10 mouse cellular contexts compared by ENCODE assay signal in the genomic region with DNA sequence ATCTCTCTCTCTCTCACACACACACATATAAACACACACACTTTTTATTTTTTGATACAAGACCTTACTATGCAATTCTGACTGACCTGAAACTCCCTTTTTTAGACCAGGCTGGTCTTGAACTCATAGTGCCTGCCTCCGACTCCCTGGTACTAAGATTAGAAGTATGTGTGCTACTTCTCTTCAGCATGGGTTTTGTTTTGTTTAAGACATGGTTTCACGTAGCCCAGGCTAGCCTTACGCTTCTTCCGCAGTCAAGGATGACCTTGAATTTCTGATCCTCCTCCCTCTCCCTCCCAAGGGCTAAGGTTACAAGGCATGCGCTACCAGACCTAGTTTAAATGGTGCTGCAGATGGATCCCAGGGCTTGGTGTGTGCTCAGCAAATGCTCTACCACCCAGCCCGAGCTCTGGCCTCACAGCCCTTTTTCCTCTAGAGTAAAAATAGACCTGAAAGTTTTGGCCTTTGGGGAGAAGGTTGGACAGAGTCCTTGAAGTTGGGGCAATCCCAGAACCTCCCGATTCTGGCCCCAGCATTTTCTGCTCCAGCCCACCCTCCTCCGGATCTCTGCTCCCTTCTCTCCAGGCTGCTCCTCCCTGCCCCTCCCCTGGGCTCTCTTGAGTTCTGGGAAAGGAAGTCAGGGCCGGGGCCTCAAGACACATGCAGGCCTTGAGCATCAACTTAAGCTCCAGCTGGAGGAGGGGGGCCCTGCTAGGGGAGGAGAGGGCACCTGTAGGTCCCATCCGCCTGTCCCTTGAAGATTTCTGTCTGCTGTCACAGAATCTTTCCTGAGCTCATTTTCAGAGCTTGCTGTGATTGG. TPM values are rescaled to one million over a fixed set of nuclear protein-coding genes. Genes with fewer than 3 reads are reported as not detected.
DNase-seq lines count a peak whose midpoint lies in the region; ATAC-seq and TF ChIP-seq lines count a peak whose summit lies in the region.
"Had no signal": no experiment of that assay in that cellular context is flagged by ENCODE, and none has a peak within 500 bp of the region (broad histone marks: within the 10 kb centered on the region; RNA-seq: fewer than 3 reads in every experiment).

No protein-coding gene starts in this region.

- 0 out of 2 replicates have a peak overlapping the region, but pooled peaks have one; percentile 17 for H3K9ac ChIP-seq in heart, adult 2 months (ENCODE audit: low read depth, low read length)
- no peak overlapping the region for H3K9ac ChIP-seq in limb, embryonic 15.5 days
- no peak overlapping the region for H3K9ac ChIP-seq in midbrain, embryonic 15.5 days
- H3K9ac ChIP-seq: forebrain, postnatal 0 days; limb, embryonic 12.5 days had no signal

- H3K4me2 ChIP-seq in limb, embryonic 15.5 days: no peak overlapping the region
- H3K4me2 ChIP-seq in midbrain, embryonic 15.5 days: no peak overlapping the region
- H3K4me2 ChIP-seq: limb, embryonic 12.5 days had no signal

- H3K36me3 ChIP-seq in megakaryocyte, embryonic 14.5 days (replicated peaks; ENCODE audit: low read length): peaks cover 56% of the 10 kb centered on the region
- no peaks in the 10 kb centered on the region for H3K36me3 ChIP-seq in heart, adult 2 months (ENCODE audit: control insufficient read depth, insufficient read depth, low read length)
- H3K36me3 ChIP-seq in limb, embryonic 15.5 days: no peaks in the 10 kb centered on the region
- H3K36me3 ChIP-seq in midbrain, embryonic 15.5 days (replicated peaks): no peaks in the 10 kb centered on the region
- H3K36me3 ChIP-seq: limb, embryonic 12.5 days had no signal

- no peak for TF ChIP-seq POLR2A in heart, adult 2 months (IDR thresholded peaks at IDR 0.05; ENCODE audit: insufficient read depth, low read depth, low read length)

- DNase-seq in heart, adult 2 months: peak; percentile 52 to 59
- peak; percentile 77 to 83 for DNase-seq in thymus, postnatal 10 days (ENCODE audit: low spot score in 2 of 2)
- no peak for DNase-seq in adrenal gland, postnatal 10 days
- DNase-seq: forebrain, postnatal 0 days had no signal

- H3K9me3 ChIP-seq in megakaryocyte, embryonic 14.5 days: no peaks in the 10 kb centered on the region
- no peaks in the 10 kb centered on the region for H3K9me3 ChIP-seq in limb, embryonic 15.5 days
- no peaks in the 10 kb centered on the region for H3K9me3 ChIP-seq in midbrain, embryonic 15.5 days
- H3K9me3 ChIP-seq: limb, embryonic 12.5 days had no signal

- TF ChIP-seq EP300 in heart, adult 2 months (IDR thresholded peaks at IDR 0.05; ENCODE audit: insufficient read depth, low read depth, low read length): 0 out of 2 replicates have a peak, but pooled peaks have one; percentile 6

- no peaks in the 10 kb centered on the region for H3K27me3 ChIP-seq in megakaryocyte, embryonic 14.5 days (replicated peaks)
- no peaks in the 10 kb centered on the region for H3K27me3 ChIP-seq in heart, adult 2 months (ENCODE audit: control insufficient read depth, insufficient read depth, low read length)
- no peaks in the 10 kb centered on the region for H3K27me3 ChIP-seq in limb, embryonic 15.5 days
- H3K27me3 ChIP-seq in midbrain, embryonic 15.5 days (replicated peaks): no peaks in the 10 kb centered on the region
- H3K27me3 ChIP-seq: limb, embryonic 12.5 days had no signal

- no peaks in the 10 kb centered on the region for H3K79me2 ChIP-seq in heart, adult 2 months (replicated peaks; ENCODE audit: control insufficient read depth, insufficient read depth, low read length)

- H3K4me3 ChIP-seq in megakaryocyte, embryonic 14.5 days (replicated peaks): peak overlapping the region; percentile 69
- no peak overlapping the region for H3K4me3 ChIP-seq in heart, adult 2 months
- H3K4me3 ChIP-seq in limb, embryonic 15.5 days: no peak overlapping the region
- no peak overlapping the region for H3K4me3 ChIP-seq in midbrain, embryonic 15.5 days
- H3K4me3 ChIP-seq: limb, embryonic 12.5 days had no signal

- peak overlapping the region; percentile 29 for H3K27ac ChIP-seq in heart, adult 2 months
- peak overlapping the region; percentile 78 for H3K27ac ChIP-seq in limb, embryonic 15.5 days
- no peak overlapping the region for H3K27ac ChIP-seq in midbrain, embryonic 15.5 days

- H3K4me1 ChIP-seq in megakaryocyte, embryonic 14.5 days: peaks cover 78% of the 10 kb centered on the region
- H3K4me1 ChIP-seq in heart, adult 2 months (ENCODE audit: control insufficient read depth, insufficient read depth, low read length): peaks cover 15% of the 10 kb centered on the region
- peaks cover 41% of the 10 kb centered on the region for H3K4me1 ChIP-seq in limb, embryonic 15.5 days
- no peaks in the 10 kb centered on the region; the same call in 1 of the 2 replicates for H3K4me1 ChIP-seq in midbrain, embryonic 15.5 days

- ATAC-seq in megakaryocyte, adult 5-6 weeks (ENCODE audit: poor library complexity, severe bottlenecking): no peak
- ATAC-seq in limb, embryonic 15.5 days (ENCODE audit: insufficient number of reproducible peaks, low FRiP score, low TSS enrichment, low read depth): no peak
- ATAC-seq in erythroid progenitor cell, adult 5-6 weeks (replicated peaks; ENCODE audit: low FRiP score, poor library complexity, severe bottlenecking): no peak
- no peak for ATAC-seq in midbrain, embryonic 15.5 days (replicated peaks)
- ATAC-seq: forebrain, postnatal 0 days had no signal

- TF ChIP-seq CTCF in heart, adult 2 months (IDR thresholded peaks at IDR 0.05): no peak

- intact Hi-C loops in heart, adult 2 months (cut with DNase I): loop anchor here (10.0 kb wide), 1 partner anchor 162 kb away; no protein-coding TSS in a partner anchor

- WGBS in heart, adult 2 months: 48% methylated on average over 10 of the region's 10 CpGs
- WGBS in limb, embryonic 15.5 days: 52% methylated on average over 10 of the region's 10 CpGs
- 74% methylated on average over 10 of the region's 10 CpGs for WGBS in midbrain, embryonic 15.5 days

RNA-seq across cellular contexts. Expression of gene Ccnd3, which starts 8.3 kb away (rescaled TPM):
- polyA plus RNA-seq in megakaryocyte, embryonic 14.5 days (2012; ENCODE audit: insufficient read depth, low replicate concordance): 872 and 1,542 TPM in 2 replicates
- total RNA-seq in megakaryocyte, adult 5-6 weeks (2015): 315 and 324 TPM in 2 replicates
- total RNA-seq in megakaryocyte, adult 5-6 weeks (2017): 155 and 184 TPM in 2 replicates
- 10 to 100 TPM; 75.9 to 83.7 TPM for total RNA-seq in heart, adult 2 months (2021)
- 75.1 and 77.5 TPM in 2 replicates for polyA plus RNA-seq in heart, adult 2 months (2012; rRNA removed)
- 499 and 569 TPM in 2 replicates for polyA plus RNA-seq in limb, embryonic 15.5 days (2015; fragmentation: Nextera tagmentation; extraction: Ambion mirVana)
- 100 to 1,000 TPM; 178 to 185 TPM for total RNA-seq in adrenal gland, postnatal 10 days (2021)
- total RNA-seq in erythroid progenitor cell, adult 5-6 weeks (2015; ENCODE audit: low replicate concordance): 360 and 366 TPM in 2 replicates
- total RNA-seq in erythroid progenitor cell, adult 5-6 weeks (2017; ENCODE audit: low replicate concordance): 181 and 222 TPM in 2 replicates
- polyA plus RNA-seq in midbrain, embryonic 15.5 days (2015; fragmentation: Nextera tagmentation; extraction: Ambion mirVana): 74.0 and 87.8 TPM in 2 replicates

RNA-seq across cellular contexts. Expression of gene Taf8, which starts 11.1 kb away (rescaled TPM):
- polyA plus RNA-seq in megakaryocyte, embryonic 14.5 days (2012; ENCODE audit: insufficient read depth, low replicate concordance): 8.7 and 11.5 TPM in 2 replicates
- 16.3 and 19.3 TPM in 2 replicates for total RNA-seq in megakaryocyte, adult 5-6 weeks (2015)
- total RNA-seq in megakaryocyte, adult 5-6 weeks (2017): 44.0 and 57.5 TPM in 2 replicates
- total RNA-seq in heart, adult 2 months (2021): 10 to 100 TPM; 10.8 to 12.5 TPM
- polyA plus RNA-seq in heart, adult 2 months (2012; rRNA removed): 14.2 and 21.0 TPM in 2 replicates
- polyA plus RNA-seq in limb, embryonic 15.5 days (2015; fragmentation: Nextera tagmentation; extraction: Ambion mirVana): 28.2 and 28.9 TPM in 2 replicates
- 10 to 100 TPM; 15.4 to 19.1 TPM for total RNA-seq in adrenal gland, postnatal 10 days (2021)
- total RNA-seq in erythroid progenitor cell, adult 5-6 weeks (2015; ENCODE audit: low replicate concordance): 35.6 and 71.4 TPM in 2 replicates
- 54.4 and 71.9 TPM in 2 replicates for total RNA-seq in erythroid progenitor cell, adult 5-6 weeks (2017; ENCODE audit: low replicate concordance)
- polyA plus RNA-seq in midbrain, embryonic 15.5 days (2015; fragmentation: Nextera tagmentation; extraction: Ambion mirVana): 22.0 and 22.4 TPM in 2 replicates
